In the genomic region with DNA sequence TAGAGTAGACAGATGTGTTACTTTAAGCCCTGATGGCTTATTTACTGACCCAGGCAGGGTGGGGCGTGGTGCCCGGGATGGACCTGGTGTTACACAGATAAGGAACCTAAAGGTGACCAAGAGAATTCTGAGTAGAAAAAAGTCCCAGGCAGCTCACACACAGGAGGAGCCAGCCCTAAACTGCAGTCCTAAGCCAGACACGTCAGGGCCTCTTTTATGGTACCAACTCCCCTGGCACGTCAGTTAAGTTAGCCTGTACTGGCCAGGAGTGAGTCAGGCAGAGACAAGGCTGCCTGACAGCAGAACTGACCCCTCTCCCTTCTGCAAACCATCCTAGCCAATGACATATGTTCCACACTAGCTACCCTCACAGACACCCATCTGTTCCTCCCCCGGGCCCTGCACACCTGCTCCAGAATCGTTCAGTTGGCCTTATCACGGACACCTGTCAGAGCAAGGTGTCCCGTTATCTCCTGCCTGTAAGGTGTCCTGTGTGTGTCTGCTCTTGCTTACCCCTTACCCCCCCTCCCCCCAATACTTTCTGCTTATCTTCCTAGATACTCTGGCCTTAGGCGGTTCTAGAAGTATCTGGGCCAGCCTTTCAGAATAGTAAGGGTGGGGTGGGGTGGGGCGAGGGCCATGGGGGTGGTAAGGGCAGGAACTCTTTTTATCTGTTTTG, we compare ENCODE assay signal across 9 mouse cellular contexts.
A peak's percentile ranks its signal among the peaks of the same experiment; 100 is the strongest.
DNase-seq lines count a peak whose midpoint lies in the region; ATAC-seq and TF ChIP-seq lines count a peak whose summit lies in the region.
"Had no signal": no experiment of that assay in that cellular context is flagged by ENCODE, and none has a peak within 500 bp of the region (broad histone marks: within the 10 kb centered on the region; RNA-seq: fewer than 3 reads in every experiment).

No protein-coding gene starts in this region.

- no peaks in the 10 kb centered on the region for H3K36me3 ChIP-seq in forebrain, embryonic 12.5 days (replicated peaks)
- no peaks in the 10 kb centered on the region for H3K36me3 ChIP-seq in forebrain, embryonic 15.5 days
- H3K36me3 ChIP-seq in liver, embryonic 14.5 days (replicated peaks; ENCODE audit: control insufficient read depth, insufficient read depth, low read depth), result peaks cover 5% of the 10 kb centered on the region

- peak overlapping the region; percentile 59 for H3K27ac ChIP-seq in forebrain, embryonic 12.5 days
- no peak overlapping the region for H3K27ac ChIP-seq in forebrain, embryonic 15.5 days (replicated peaks)
- peak overlapping the region; percentile 99 for H3K27ac ChIP-seq in liver, embryonic 14.5 days

- H3K4me1 ChIP-seq in forebrain, embryonic 12.5 days, result peaks cover 38% of the 10 kb centered on the region
- peaks cover 51% of the 10 kb centered on the region for H3K4me1 ChIP-seq in forebrain, embryonic 15.5 days
- peaks cover 94 to 95% of the 10 kb centered on the region in 2 experiments for H3K4me1 ChIP-seq in liver, embryonic 14.5 days (replicated peaks; ENCODE audit: control insufficient read depth in 2 of 2, insufficient read depth in 2 of 2, low read length in 1 of 2)

- intact Hi-C loops in left cerebral cortex, postnatal 14 days (cut with DNase I), result loop anchor here (5.0 kb wide), 1 partner anchor 88 kb away; a partner anchor contains a TSS

- peak; percentile 95 for TF ChIP-seq EP300 in liver, embryonic 14.5 days (IDR thresholded peaks at IDR 0.05; ENCODE audit: low read depth)

- H3K4me3 ChIP-seq in forebrain, embryonic 12.5 days (replicated peaks), result no peak overlapping the region
- H3K4me3 ChIP-seq in forebrain, embryonic 15.5 days, result no peak overlapping the region
- peak overlapping the region; percentile 23 to 28 for H3K4me3 ChIP-seq in liver, embryonic 14.5 days (ENCODE audit: insufficient read depth in 1 of 2, low read depth in 2 of 2, low read length in 2 of 2)

- H3K9me3 ChIP-seq in forebrain, embryonic 12.5 days, result no peaks in the 10 kb centered on the region
- no peaks in the 10 kb centered on the region for H3K9me3 ChIP-seq in forebrain, embryonic 15.5 days
- H3K9me3 ChIP-seq in liver, embryonic 14.5 days (ENCODE audit: control insufficient read depth, low read length), result no peaks in the 10 kb centered on the region

- no peak for ATAC-seq in forebrain, embryonic 12.5 days (ENCODE audit: low FRiP score)
- ATAC-seq in forebrain, embryonic 15.5 days (replicated peaks), result no peak
- peak; percentile 70 for ATAC-seq in erythroblast, adult 5-6 weeks (replicated peaks; ENCODE audit: low FRiP score, poor library complexity, severe bottlenecking)
- ATAC-seq in liver, embryonic 14.5 days (ENCODE audit: insufficient read depth), result peak; percentile 83

- TF ChIP-seq CTCF in liver, embryonic 14.5 days (IDR thresholded peaks at IDR 0.05; ENCODE audit: low read depth), result no peak

- peak; percentile 40 for DNase-seq in A20 (ENCODE audit: low read depth, low spot score)
- DNase-seq in liver, embryonic 14.5 days (ENCODE audit: low read depth in 3 of 3, low spot score in 3 of 3), result peak; percentile 89 to 94 (median 92)
- no peak for DNase-seq in Muller cell, postnatal 12 days (ENCODE audit: inconsistent ontology term)
- DNase-seq in cerebellum, postnatal 10 days, result no peak
- no peak for DNase-seq in left cerebral cortex, postnatal 14 days (ENCODE audit: low spot score in 2 of 2)
- DNase-seq: gastrocnemius, postnatal 36 days had no signal

- 80% methylated on average over 10 of the region's 10 CpGs for WGBS in forebrain, embryonic 12.5 days
- 66% methylated on average over 10 of the region's 10 CpGs for WGBS in forebrain, embryonic 15.5 days
- WGBS in liver, embryonic 14.5 days (ENCODE audit: insufficient replicate concordance), result 8% methylated on average over 10 of the region's 10 CpGs

- no peak overlapping the region for H3K9ac ChIP-seq in forebrain, embryonic 12.5 days
- H3K9ac ChIP-seq in forebrain, embryonic 15.5 days (replicated peaks), result no peak overlapping the region
- H3K9ac ChIP-seq in liver, embryonic 14.5 days (replicated peaks), result peak overlapping the region; percentile 90

- no peak overlapping the region for H3K4me2 ChIP-seq in forebrain, embryonic 12.5 days
- no peak overlapping the region for H3K4me2 ChIP-seq in forebrain, embryonic 15.5 days (replicated peaks)
- peak overlapping the region; percentile 75 for H3K4me2 ChIP-seq in liver, embryonic 14.5 days (ENCODE audit: low read depth)

- no peaks in the 10 kb centered on the region for H3K27me3 ChIP-seq in forebrain, embryonic 12.5 days
- H3K27me3 ChIP-seq in forebrain, embryonic 15.5 days, result no peaks in the 10 kb centered on the region
- no peaks in the 10 kb centered on the region for H3K27me3 ChIP-seq in liver, embryonic 14.5 days (ENCODE audit: control insufficient read depth, insufficient read depth, low read length)

Comparison
In these comparisons a context has a peak if more than half of its experiments do, and no peak if none do; other contexts are left out.
1. ATAC-seq: peak in erythroblast, adult 5-6 weeks (single experiment) and liver, embryonic 14.5 days (single experiment); none in forebrain, embryonic 12.5 days (single experiment) and forebrain, embryonic 15.5 days (single experiment).
2. H3K4me3 ChIP-seq: peak in liver, embryonic 14.5 days (2 of 2); none in forebrain, embryonic 12.5 days (single experiment) and forebrain, embryonic 15.5 days (single experiment).
3. DNase-seq: peak in A20 (single experiment) and liver, embryonic 14.5 days (3 of 3); none in Muller cell, postnatal 12 days (single experiment), cerebellum, postnatal 10 days (0 of 2) and left cerebral cortex, postnatal 14 days (0 of 2).